Mouse (Mus musculus): ENCODE data around the gene Gpr173.
"Not testable (repeated sequence)": the region's sequence is repeated elsewhere in the genome, so short reads cannot be mapped to it uniquely, and the experiment has no call there.

Gpr173 gene

DNA sequence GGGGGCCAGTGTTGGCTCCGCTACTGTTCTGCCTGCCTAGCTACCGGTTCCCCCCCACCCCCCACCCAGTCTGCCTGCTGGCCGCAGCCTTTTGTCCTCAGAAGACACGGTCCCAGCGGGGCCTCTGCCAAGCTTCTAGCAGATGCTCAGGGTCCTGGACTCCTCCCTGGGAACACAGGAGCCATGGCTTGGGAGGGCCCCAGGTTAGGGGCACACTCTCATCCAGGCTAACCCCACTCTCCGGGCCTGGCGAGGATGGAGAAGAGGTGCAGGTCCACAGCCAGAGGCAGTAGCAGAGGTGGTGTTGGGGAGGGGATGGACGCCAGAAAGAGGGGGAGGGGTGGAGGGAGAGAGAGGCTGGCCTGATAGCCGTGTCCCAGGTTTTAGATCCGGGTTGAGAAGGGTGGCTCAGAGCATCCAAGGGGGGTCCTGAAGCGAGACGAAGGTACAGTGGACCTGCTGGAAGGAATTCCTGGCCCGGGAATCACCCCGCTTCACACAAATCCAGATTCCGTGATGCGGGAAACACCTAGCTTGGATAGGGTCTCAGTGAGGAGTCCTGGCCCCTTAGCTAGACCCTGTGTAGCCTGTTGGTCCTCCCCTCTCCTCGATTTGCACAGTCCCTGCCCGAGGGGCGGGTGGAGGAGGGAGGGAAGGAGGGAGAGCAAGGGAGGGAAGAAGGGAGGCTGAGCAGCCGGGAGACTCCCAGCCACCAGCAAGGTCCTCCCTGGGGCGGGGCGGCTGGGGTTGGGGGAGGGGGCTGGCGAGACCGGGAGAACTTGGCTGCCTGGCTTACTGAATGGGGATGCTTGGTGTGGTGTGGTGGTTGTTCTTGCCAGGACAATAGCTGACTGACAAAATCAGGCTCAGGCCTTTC is at the start of gene Gpr173:
TSS of gene Gpr173 (minus strand) at position 308 of the 877 bp plus-strand sequence.
- DNase-seq, result peak; percentile 71

DNA sequence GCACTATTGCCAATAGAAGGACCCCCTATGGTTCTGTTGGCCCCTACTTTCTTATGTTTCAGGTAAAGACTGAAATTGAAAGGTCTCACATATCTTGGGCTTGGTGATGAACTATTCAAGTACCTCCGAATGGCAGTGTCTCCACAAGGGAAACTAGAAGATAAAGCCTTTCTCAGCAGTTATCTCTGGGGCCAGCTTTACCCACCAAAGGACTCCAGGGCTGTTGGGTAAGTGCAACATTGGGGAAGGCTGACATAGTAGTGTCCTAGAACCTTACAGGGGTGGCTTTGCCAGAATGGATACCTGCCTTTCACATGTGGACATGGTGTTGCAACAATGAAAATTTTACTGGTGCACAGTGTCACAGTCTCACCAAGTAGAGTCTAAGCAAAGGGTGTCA is 34.7 kb upstream of the Gpr173 start:
- DNase-seq, result no peak

DNA sequence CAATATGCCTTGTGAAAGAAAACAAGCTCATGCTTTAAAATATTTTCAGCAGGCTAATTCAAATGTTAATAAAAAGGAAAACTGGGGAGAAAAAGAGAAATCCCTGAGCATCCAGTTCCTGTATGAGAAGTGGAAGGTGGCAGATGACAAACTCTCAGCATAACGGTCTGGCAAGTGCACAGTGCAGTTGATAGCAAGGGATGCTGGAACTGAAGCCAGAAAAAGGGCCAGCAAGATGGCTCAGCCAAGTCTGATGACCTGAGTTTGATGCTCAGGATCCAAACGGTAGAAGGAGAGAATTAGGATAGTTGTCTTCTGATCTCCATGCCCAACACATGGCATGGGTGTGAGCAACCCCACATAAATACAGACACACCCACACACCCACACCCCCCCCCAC is 31.6 kb upstream of the Gpr173 start:
- DNase-seq, result no peak

DNA sequence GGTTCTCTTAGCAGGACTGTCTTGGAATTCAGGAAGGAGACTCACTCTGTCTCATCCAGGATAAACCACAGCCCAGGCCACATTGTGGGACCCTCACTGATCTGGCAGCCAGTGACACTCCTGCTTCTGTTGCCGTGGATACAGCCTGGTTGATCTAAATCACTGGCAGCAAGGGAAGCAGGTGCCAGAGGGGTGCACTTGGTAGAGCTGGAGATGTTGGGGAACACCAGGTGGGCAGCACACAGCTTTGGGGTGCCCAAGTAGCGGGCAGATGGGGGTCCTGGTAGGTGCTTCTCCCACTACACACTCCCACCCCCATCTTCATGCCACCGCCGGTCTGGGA is 479 bp downstream of the Gpr173 start:
- DNase-seq, result no peak

DNA sequence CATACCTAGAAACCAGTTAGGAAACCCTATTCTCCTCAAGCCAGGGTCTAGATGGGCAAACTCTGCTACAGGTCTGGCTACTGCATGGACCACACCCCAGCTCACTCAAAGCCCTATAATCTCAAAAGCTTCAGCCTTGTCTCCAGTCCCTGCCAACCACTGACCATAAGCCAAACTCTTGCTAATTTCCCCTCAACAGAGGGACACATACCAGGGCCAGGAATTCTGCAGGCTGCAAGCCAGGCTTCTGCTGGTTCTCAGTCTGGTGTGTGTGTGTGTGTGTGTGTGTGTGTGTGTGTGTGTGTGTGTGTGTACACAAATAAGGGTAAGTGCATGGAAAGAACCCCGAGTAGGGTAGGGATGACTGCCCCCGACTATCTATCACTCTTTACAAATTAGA is 2.1 kb downstream of the Gpr173 start:
- peak; percentile 27 for DNase-seq

DNA sequence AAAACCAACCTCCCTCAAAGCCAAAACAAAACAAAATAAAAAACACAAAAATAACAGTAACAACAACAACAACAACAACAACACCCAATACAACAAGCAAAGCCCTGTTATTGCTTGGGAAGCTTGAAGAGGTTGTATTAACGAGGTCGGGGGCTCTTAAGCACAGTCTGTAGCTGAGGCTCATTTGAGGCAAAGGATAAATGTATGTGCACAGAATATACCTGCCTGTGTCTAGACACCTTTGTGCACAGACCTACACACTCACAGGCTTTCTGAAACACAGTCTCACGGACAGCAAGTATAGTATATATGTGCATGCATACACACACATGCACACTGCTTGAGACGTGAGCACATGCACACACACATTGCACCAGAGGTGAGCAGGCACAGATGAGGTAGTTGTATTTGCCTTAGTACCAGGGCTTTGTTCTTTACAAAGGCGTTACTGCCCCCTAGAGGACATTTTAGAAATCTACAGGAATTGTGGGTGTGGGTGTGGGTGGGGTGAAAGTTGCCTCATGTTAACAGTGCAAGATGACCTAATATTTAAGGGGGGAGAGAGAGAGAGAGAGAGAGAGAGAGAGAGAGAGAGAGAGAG is 15.9 kb downstream of the Gpr173 start:
- DNase-seq, result peak; percentile 57

DNA sequence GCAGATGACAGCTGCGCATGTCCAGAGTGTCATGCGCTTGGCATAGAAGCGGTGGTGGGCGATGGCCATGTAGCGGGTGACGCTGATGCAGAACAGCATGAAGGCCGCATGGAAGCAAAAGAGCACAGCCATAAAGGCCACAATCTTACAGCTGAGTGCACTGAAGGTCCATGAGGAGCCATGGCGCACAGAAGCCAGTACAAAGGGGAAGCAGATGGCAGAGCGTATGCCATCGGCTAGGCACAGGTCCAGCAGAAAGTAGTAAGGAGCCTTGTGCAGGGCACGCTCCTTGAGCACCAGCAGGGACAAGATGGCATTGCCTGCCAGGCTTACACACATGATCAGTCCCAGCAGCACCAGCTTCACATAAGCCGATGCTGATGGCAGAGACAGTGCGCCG is 21.5 kb downstream of the Gpr173 start:
- no peak for DNase-seq

DNA sequence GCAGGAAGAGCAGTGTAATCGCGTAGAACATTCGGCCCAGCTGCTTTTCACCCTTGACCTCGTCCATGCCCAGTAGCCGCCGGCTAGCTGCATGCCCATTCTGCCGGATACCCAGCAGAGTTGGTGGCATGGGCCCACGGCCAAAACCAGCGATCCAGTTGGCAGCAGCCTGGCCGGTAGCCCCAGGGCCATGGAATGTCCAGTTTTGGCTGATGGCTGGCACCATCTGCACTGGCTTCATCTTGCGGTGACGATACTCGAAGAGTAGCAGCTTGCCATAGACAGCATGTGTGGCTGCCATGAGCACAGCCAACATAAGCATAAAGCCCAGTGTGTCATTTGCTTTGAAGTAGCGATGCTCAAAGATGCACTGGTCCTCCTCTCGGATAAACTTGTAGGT is 21.9 kb downstream of the Gpr173 start:
- no peak for DNase-seq

DNA sequence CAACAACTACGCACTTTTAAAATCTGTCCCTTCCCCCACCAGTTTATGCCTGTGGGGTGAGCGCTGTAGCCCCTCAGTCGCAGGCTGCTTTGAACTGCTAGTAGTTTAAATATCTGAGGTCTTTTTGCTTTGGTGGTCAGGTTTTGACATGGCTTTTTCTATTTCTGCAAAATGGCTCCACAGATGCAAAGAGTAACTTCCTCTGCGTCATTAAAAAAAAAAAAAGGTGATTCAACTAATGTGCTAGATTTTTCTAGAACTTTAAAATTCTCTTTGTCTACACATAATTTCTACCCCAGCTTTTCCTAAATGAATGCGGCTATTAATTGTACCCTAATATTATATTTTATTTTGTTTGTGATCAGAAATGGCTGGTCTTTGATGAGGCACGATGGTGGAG is 25.6 kb downstream of the Gpr173 start:
- DNase-seq, result no peak

DNA sequence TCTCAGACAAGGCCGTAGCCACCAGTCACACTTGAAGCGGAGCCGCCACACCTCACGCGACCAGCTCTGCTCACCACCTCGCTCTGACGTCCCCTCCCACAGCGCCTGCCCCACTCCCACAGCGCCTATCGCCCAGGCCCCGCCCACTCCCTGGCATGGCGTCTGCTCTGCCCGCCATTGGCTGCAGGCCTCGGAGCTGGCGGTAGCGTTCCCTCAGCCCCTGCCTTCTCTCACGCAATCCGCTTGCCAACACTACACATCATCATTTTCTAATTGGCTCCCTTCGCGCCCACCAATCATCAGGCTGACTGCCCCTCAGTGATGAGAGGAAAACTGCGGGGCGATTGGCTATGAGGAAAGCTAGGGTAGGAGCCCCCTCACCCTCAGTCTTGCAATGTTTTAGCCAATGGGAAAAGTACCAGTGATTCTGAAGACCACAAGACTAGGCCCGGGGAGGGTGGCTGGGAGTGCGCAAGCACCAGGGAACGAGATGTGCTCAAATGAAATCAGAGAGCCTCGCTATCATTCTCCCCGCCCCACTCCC is 26.1 kb downstream of the Gpr173 start, which contains the start of gene Tspyl2:
TSS of gene Tspyl2 (minus strand) at position 68 of the 544 bp plus-strand sequence.
- peak; percentile 96 for DNase-seq

DNA sequence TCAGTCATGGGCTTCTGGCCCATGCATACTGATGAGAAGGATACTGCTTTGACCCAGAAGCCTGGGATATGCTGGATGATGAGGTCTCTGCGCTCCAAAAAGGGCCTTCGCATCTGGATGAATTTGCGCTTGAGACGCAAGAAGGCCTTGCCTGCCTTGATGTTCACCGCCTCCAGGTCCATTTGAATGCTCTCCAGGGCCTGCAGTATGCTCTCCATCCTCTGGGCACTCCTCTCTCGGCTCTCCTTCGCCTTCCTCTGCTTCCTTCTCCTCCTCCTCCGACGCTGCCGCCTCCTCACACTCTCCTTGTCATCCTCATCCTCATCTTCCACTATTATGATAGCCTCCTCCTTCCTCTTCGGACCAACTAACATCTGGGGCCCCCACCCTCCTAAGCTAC is 27.0 kb downstream of the Gpr173 start:
- peak; percentile 8 for DNase-seq

DNA sequence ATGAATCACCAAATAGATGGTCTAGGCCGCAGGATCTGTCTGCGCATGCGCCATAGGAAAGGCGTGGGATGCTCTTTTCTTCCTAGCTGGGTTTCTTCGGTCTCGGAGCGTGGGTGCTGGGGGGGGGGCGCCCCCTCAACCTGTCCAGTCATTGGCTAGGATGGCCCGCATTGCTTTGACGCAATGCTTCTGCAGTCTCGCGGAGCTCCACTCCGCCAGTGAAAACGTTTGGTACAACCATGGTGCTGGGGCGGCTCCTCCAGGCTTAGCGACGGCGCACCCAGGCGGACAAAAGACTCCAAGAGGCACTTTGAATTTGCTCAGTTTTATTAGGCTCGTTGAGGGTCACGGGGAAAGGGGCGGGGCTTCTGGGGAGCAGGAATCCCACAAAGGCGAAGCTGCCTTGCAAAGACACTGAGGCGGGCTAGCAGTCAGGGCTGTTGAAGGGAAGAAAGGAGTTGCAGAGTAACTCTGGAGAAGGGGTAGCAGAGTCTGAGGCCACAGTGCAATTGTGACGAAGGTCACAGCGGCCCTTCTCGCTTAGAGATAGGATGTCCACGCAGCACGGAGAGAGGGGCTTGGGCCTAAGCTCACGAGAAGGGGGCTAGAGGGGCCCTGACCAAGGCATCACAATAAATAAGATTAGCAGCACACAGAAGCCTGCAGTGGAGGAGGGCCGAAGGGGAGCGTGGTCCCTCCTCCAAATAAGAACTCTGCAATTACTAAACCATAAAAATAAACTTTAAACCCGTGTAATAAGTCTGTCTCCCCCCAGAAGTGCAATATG is 31.8 kb downstream of the Gpr173 start:
- peak; percentile 94 for DNase-seq

DNA sequence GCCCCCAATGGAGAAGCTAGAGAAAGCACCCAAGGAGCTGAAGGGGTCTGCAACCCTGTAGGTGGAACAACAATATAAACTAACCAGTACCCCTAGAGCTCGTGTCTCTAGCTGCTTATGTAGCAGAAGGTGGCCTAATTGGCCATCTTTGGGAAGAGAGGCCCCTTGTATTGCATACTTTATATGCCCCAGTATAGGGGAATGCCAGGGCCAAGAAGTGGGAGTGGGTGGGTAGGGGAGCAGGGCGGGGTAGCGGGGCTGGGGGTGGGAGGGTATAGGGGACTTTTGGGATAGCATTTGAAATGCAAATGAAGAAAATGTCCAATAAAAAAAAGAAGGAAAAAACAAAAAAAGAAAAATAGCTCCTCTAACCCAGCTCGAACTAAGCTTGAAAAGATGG is 32.4 kb downstream of the Gpr173 start:
- not testable (repeated sequence) for DNase-seq

DNA sequence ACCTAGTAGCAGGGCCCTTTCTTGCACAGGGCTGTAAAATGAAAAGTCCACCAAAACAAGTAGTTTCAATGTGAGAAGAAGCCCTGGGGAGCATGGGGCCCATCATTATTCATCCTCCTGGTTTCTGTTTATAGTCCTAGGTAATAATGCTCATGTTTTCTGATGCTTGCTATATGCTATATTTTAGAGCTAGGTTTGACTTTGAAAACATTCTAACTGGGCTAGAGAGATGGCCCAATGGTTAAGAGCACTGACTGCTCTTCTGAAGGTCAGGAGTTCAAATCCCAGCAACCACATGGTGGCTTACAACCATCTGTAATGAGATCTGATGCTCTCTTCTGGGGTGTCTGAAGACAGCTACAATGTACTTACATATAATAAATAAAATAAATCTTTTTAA is 39.1 kb downstream of the Gpr173 start:
- DNase-seq, result not testable (repeated sequence)

DNA sequence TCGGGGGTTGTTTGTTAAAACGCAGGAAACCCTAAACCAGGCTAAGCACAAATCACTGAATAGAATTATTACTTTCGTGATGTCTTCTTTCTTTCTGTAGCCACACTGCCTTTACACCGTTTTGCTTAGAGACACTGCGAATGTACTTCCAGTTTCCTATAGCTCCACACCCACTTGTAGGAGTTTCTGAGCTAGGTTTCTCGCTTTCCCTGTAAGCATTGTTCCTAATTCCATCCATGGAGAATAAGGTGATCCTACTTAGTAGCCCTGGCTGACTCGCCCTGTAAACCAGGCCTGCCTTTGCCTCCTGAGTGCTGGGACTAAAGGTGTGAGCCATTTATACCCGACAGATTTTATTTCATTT is 40.8 kb downstream of the Gpr173 start:
- no peak for DNase-seq

DNA sequence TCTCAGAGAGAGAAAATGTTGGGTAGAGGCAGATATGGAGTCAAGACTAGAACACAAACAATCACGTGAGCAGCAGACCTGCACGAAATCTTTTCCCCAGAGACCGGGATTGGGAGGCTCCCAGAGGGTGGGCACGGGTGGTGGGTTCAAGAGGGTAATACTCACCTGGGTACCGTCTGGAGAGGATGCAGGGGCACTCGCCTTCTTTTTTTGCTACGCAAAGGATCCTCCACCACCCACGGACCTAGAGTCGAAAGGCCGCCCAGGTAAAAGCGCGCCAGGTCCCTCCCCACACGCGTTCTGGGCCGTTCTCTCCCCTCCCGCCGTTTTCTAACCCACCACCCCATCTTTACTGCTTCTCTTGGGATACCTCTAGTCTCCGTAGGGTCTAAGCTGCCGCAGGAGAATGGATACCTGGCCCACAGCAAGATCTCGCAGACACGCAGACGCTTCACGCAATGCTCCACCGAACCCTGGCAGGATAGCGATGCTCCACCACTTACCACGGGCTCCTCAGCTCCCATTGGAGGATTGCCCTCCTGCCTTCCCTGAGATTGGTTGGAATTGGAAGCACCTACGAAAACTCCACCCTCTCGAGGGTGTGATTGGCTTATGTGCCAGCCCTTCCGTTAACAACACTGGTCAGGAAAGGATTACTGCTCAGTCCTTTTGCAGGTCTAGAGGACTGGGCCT is 41.4 kb downstream of the Gpr173 start, which contains the start of gene Kantr:
TSS of gene Kantr (minus strand) at position 500 of the 693 bp plus-strand sequence.
- peak; percentile 86 for DNase-seq

DNA sequence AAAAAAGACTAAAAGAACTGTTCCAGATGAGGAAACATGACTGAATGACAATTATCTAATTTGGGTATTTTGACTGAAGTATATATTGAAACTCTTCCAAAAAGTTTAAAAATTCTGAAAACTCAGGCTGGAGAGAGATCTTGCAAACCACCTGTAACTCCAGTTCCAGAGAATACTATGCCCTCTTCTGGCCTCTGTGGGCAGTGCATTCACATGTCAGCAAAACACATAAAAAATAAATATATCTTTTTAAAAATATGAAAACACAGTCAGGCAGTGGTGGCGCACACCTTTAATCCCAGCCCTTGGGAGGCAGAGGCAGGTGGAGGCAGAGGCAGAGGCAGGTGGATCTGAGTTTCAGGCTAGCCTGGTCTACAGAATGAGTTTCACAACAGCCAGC is 44.9 kb downstream of the Gpr173 start:
- no peak for DNase-seq

DNA sequence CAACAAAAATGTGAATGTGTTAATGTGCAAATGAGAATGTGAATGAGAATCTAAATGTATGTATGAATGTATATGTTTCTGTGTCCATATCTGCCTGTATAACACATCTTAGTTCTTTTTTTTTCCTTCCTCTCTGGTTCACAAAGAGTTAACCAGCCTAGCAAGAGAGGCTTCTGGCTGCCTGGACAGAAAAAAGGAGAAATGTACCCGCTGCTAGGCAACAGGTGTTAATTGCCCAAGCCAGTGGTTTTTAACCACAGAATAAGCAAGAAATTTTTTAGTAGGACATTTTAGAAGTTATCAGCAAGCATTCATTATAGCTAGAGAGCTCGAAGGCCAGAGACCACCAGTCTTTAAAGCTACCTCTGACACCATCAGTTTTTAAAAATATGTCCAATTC is 45.7 kb downstream of the Gpr173 start:
- no peak for DNase-seq

DNA sequence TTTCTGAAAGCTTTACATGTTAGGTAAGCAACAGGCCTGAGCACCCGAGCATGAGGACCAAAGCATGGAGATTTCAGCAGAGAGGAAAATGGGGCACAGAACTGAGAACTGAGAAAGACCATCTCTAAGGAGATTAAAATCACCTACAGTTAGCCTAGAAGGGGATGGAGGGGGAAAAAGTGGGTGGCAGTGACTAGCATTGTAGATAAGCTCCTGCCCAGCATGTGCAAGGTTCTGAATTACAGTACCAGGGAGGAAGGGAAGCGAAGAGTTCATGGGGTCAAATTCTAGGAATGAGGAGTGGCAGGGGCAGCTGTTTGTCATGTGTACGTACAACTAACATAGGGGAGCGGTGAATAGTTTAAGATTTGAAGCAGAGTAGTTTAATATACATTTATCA is 48.0 kb downstream of the Gpr173 start:
- no peak for DNase-seq

DNA sequence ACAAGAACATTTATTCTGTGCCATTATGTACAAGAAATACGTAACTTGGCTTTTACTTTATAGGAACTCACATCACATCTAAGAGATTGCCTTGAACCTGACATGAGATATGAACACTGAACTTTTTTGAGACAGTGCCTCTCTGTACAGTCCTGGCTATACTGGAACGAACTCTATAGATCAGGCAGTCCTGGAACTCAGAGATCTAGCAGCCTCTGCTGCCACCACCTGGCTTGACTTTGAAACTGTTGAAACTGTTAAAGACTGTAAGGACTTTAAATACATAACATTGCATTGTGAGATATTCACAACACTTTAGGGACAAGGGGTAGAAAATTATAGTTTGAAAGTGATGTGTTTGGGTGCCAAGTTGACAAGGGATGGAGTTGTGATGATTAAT is 60.6 kb downstream of the Gpr173 start:
- peak; percentile 28 for DNase-seq

DNA sequence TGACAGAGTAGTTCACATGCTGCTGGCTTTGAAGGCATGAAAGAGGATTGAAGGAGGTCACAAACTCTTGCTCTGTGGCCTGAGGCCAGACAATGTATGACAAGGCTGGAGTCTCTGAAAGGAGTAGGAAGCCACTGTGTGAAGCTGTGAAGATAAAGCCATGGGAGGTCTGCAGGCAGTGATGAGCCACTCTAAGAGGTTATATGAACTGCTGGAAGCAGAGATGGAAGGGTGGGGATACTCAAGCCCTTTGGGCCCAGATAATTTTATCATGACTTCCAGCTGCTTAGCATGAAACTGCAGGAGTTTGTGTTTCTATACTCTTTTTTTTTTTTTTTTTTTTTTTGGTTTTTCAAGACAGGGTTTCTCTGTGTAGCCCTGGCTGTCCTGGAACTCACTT is 61.1 kb downstream of the Gpr173 start:
- DNase-seq, result no peak

DNA sequence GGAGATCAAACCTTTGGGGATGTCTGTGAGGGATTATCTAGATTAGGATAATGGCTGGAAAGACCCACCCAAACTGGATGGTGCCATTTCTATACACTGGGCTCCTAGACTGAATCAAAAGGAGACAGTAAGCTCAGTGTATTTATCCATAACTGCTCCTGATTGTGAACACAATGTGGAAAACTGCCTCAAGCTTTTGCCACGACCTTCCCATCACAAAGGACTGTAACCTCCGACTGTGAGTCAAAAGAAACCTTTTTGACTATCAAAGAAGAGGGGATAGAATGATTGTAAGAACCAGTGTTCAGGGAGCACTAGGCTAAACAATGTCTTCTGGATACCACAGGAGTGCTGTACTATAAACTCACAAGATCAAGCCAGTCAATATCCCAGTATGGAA is 62.3 kb downstream of the Gpr173 start:
- no peak for DNase-seq
